ENCODE assay signal across 20 mouse cellular contexts in the genomic region with DNA sequence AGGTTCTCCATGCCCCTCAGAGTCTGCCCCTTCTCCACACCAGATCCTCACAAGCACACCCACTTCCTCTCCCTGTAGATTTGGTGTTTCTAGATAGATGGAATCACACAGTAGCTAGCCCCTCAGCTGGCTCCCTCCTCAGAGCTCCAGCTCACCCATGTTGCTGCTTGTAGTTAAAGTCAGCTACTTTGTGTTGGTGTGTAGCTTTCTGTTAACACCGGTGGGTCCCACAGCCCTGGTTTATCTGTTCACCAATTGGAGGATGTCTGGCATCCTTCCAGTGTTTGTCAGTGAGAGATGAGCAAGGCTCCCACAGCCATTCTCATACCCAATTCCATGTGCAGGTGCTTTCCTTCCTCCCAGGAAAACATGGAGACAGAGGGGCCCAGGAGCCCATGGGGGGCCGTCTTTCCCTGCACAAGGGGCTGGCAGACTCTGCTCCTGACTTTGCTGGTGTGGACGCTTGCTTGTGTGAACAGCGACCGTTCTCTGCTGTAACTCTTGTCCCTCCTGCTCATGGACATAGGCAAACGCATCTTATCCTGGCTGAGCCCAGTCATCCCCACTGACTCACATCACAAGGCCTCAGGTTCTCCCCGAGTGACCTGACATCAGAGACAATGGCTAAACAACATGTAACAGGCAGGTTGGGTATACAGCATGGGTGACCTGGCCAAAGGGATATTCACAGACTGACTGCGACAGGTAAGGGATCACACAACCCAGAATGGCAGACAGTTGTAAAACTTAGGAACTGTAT.
A peak's percentile ranks its signal among the peaks of the same experiment; 100 is the strongest.
DNase-seq lines count a peak whose midpoint lies in the region; ATAC-seq and TF ChIP-seq lines count a peak whose summit lies in the region.
"Had no signal": no experiment of that assay in that cellular context is flagged by ENCODE, and none has a peak within 500 bp of the region (broad histone marks: within the 10 kb centered on the region; RNA-seq: fewer than 3 reads in every experiment).

No protein-coding gene starts in this region.

- TF ChIP-seq POLR2A in olfactory bulb, adult 2 months (IDR thresholded peaks at IDR 0.05; ENCODE audit: insufficient read depth, low read depth, low read length): no peak

- no peak overlapping the region for H3K4me3 ChIP-seq in neural tube, embryonic 13.5 days
- no peak overlapping the region for H3K4me3 ChIP-seq in olfactory bulb, adult 2 months (ENCODE audit: insufficient read depth, low read depth, low read length)
- H3K4me3 ChIP-seq: forebrain, embryonic 15.5 days; heart, embryonic 10.5 days; hindbrain, embryonic 15.5 days; limb, embryonic 12.5 days; liver, embryonic 13.5 days had no signal

- 76% methylated on average over 8 of the region's 8 CpGs for WGBS in neural tube, embryonic 13.5 days
- 67% methylated on average over 8 of the region's 8 CpGs for WGBS in olfactory bulb, adult 2 months

- no peak overlapping the region for H3K9ac ChIP-seq in neural tube, embryonic 13.5 days
- H3K9ac ChIP-seq: forebrain, embryonic 15.5 days; hindbrain, embryonic 15.5 days; limb, embryonic 12.5 days; liver, embryonic 13.5 days had no signal

- TF ChIP-seq CTCF in olfactory bulb, adult 2 months (IDR thresholded peaks at IDR 0.05; ENCODE audit: insufficient read depth, low read depth, low read length): no peak

- no peak overlapping the region for H3K4me2 ChIP-seq in neural tube, embryonic 13.5 days
- H3K4me2 ChIP-seq: forebrain, embryonic 15.5 days; hindbrain, embryonic 15.5 days; limb, embryonic 12.5 days; liver, embryonic 13.5 days had no signal

- peak; percentile 85 for DNase-seq in heart, adult 11 months
- no peak for DNase-seq in heart, postnatal 25 days (ENCODE audit: low spot score)
- DNase-seq in neural tube, embryonic 10.5 days (ENCODE audit: extremely low spot score, low spot score): no peak
- no peak for DNase-seq in retina, embryonic 14.5 days (ENCODE audit: low spot score)
- DNase-seq: cerebellum, adult 8-10 months; embryo, embryonic 11 days; gastrocnemius, postnatal 36 days; kidney, adult 18-20 months; liver, embryonic 13.5 days; midbrain, embryonic 14.5 days; thymus, adult 18-20 months had no signal

- H3K9me3 ChIP-seq in neural tube, embryonic 13.5 days: no peaks in the 10 kb centered on the region
- H3K9me3 ChIP-seq: forebrain, embryonic 15.5 days; heart, embryonic 10.5 days; hindbrain, embryonic 15.5 days; limb, embryonic 12.5 days; liver, embryonic 13.5 days had no signal

- intact Hi-C loops in heart, postnatal 25 days (cut with DNase I): no loop called here

- H3K36me3 ChIP-seq in neural tube, embryonic 13.5 days: no peaks in the 10 kb centered on the region
- H3K36me3 ChIP-seq: forebrain, embryonic 15.5 days; heart, embryonic 10.5 days; hindbrain, embryonic 15.5 days; limb, embryonic 12.5 days; liver, embryonic 13.5 days had no signal

- ATAC-seq in neural tube, embryonic 13.5 days (ENCODE audit: low read depth): no peak
- peak; percentile 33 for ATAC-seq in common myeloid progenitor, adult 5-6 weeks (replicated peaks; ENCODE audit: low read depth, poor library complexity, severe bottlenecking)
- ATAC-seq: forebrain, embryonic 15.5 days; Patski had no signal

- H3K4me1 ChIP-seq in neural tube, embryonic 13.5 days (replicated peaks): peaks cover 53% of the 10 kb centered on the region
- H3K4me1 ChIP-seq in olfactory bulb, adult 2 months (ENCODE audit: control insufficient read depth, insufficient read depth, low read length): peaks cover 25% of the 10 kb centered on the region

- no peaks in the 10 kb centered on the region for H3K27me3 ChIP-seq in neural tube, embryonic 13.5 days
- H3K27me3 ChIP-seq: forebrain, embryonic 15.5 days; hindbrain, embryonic 15.5 days; limb, embryonic 12.5 days; liver, embryonic 13.5 days; Patski had no signal

- H3K27ac ChIP-seq in neural tube, embryonic 13.5 days (replicated peaks): peak overlapping the region; percentile 11; the same call in 1 of the 2 replicates
- H3K27ac ChIP-seq in olfactory bulb, adult 2 months (ENCODE audit: insufficient read depth, low read depth, low read length): peak overlapping the region; percentile 25; the same call in 1 of the 2 replicates
- H3K27ac ChIP-seq: forebrain, embryonic 15.5 days; heart, embryonic 10.5 days; hindbrain, embryonic 15.5 days; kidney, postnatal 0 days; limb, embryonic 12.5 days; liver, embryonic 13.5 days had no signal
